Mouse (Mus musculus): Measurements from ENCODE around the gene Dgki.

Dgki gene

GRCm38 (mm10) chr6:37026343-37027243 is 273.4 kb downstream of the Dgki start:
- DNase-seq (ENCODE audit: low spot score in 2 of 2), result no peak

GRCm38 (mm10) chr6:37016046-37016445 is 283.9 kb downstream of the Dgki start:
- no peak for DNase-seq (ENCODE audit: low spot score in 2 of 2)

- no peak for DNase-seq (ENCODE audit: low spot score in 2 of 2)
Observed at GRCm38 (mm10) chr6:37011597-37011996, 288.4 kb downstream of the Dgki start.

GRCm38 (mm10) chr6:37007573-37007972 is 292.4 kb downstream of the Dgki start:
- no peak for DNase-seq (ENCODE audit: low spot score in 2 of 2)

- DNase-seq (ENCODE audit: low spot score in 2 of 2), result no peak
Observed at GRCm38 (mm10) chr6:37004914-37005313, 295.1 kb downstream of the Dgki start.

- no peak for DNase-seq (ENCODE audit: low spot score in 2 of 2)
Observed at GRCm38 (mm10) chr6:37003235-37003634, 296.7 kb downstream of the Dgki start.

GRCm38 (mm10) chr6:36998942-36999341 is 301.0 kb downstream of the Dgki start:
- DNase-seq (ENCODE audit: low spot score in 2 of 2), result no peak

- no peak for DNase-seq (ENCODE audit: low spot score in 2 of 2)
Observed at GRCm38 (mm10) chr6:36994329-36994728, 305.7 kb downstream of the Dgki start.

GRCm38 (mm10) chr6:36990186-36990585 is 309.8 kb downstream of the Dgki start:
- DNase-seq (ENCODE audit: low spot score in 2 of 2), result no peak

GRCm38 (mm10) chr6:36988800-36989199 is 311.2 kb downstream of the Dgki start:
- no peak for DNase-seq (ENCODE audit: low spot score in 2 of 2)

- peak in 1 of 2 experiments; percentile 32 for DNase-seq (ENCODE audit: low spot score in 2 of 2)
Observed at GRCm38 (mm10) chr6:36981646-36982045, 318.3 kb downstream of the Dgki start.

GRCm38 (mm10) chr6:36980475-36980874 is 319.5 kb downstream of the Dgki start:
- no peak for DNase-seq (ENCODE audit: low spot score in 2 of 2)

GRCm38 (mm10) chr6:36978176-36978575 is 321.8 kb downstream of the Dgki start:
- DNase-seq (ENCODE audit: low spot score in 2 of 2), result no peak

GRCm38 (mm10) chr6:36973096-36973495 is 326.9 kb downstream of the Dgki start:
- no peak for DNase-seq (ENCODE audit: low spot score in 2 of 2)

- DNase-seq (ENCODE audit: low spot score in 2 of 2), result no peak
Observed at GRCm38 (mm10) chr6:36972494-36972893, 327.5 kb downstream of the Dgki start.

- no peak for DNase-seq (ENCODE audit: low spot score in 2 of 2)
Observed at GRCm38 (mm10) chr6:36969249-36969885, 330.6 kb downstream of the Dgki start.

- no peak for DNase-seq (ENCODE audit: low spot score in 2 of 2)
Observed at GRCm38 (mm10) chr6:36960658-36961057, 339.3 kb downstream of the Dgki start.

- DNase-seq (ENCODE audit: low spot score in 2 of 2), result no peak
Observed at GRCm38 (mm10) chr6:36955293-36955692, 344.7 kb downstream of the Dgki start.

GRCm38 (mm10) chr6:36950648-36951047 is 349.3 kb downstream of the Dgki start:
- DNase-seq (ENCODE audit: low spot score in 2 of 2), result no peak

GRCm38 (mm10) chr6:36947861-36948260 is 352.1 kb downstream of the Dgki start:
- no peak for DNase-seq (ENCODE audit: low spot score in 2 of 2)

GRCm38 (mm10) chr6:36937527-36937926 is 362.5 kb downstream of the Dgki start:
- DNase-seq (ENCODE audit: low spot score in 2 of 2), result no peak

GRCm38 (mm10) chr6:36936816-36937215 is 363.2 kb downstream of the Dgki start:
- DNase-seq (ENCODE audit: low spot score in 2 of 2), result no peak

GRCm38 (mm10) chr6:36931473-36931872 is 368.5 kb downstream of the Dgki start:
- no peak for DNase-seq (ENCODE audit: low spot score in 2 of 2)
